Mouse (Mus musculus) limb, embryonic 13.5 days (tissue): ENCODE measurements at regions not wholly inside any gene's neighbourhood (a gene's known extent, or its start where the extent isn't known, plus 50 kb on each side); places are given as distances from the start of the nearest gene placed in this dataset.

ENCODE experiments used
- ATAC-seq: fragments of 200-750 bp; cut with Nextera tagmentation; 2 replicates; pipeline ENCODE4 v1.8.0; 2017; ENCODE audit warnings: low read depth, moderate number of reproducible peaks, moderate TSS enrichment; ENCODE audit not compliant: low FRiP score
- H3K27ac ChIP-seq: fragments of 300-500 bp; sonication (generic); 2 replicates; pipeline ENCODE4 v1.5.1; 2015; ENCODE audit warnings: inconsistent platforms, mild to moderate bottlenecking, moderate library complexity
- H3K27me3 ChIP-seq: fragments of 300-500 bp; sonication (generic); 2 replicates; pipeline ENCODE4 v1.6.1; 2015; ENCODE audit warnings: mild to moderate bottlenecking, inconsistent platforms
- H3K36me3 ChIP-seq: fragments of 300-500 bp; sonication (generic); 2 replicates; pipeline ENCODE4 v1.6.1; 2015; ENCODE audit warnings: inconsistent platforms, mild to moderate bottlenecking, moderate library complexity
- H3K4me1 ChIP-seq: fragments of 300-500 bp; sonication (generic); 2 replicates; pipeline ENCODE4 v1.6.1; 2015; ENCODE audit warnings: inconsistent platforms
- H3K4me2 ChIP-seq: fragments of 300-500 bp; sonication (generic); replicated peaks from 2 replicates; pipeline ENCODE4 v1.6.1; 2015; ENCODE audit warnings: inconsistent platforms, mild to moderate bottlenecking, moderate library complexity
- H3K4me3 ChIP-seq: fragments of 300-500 bp; sonication (generic); 2 replicates; pipeline ENCODE4 v1.5.1; 2015; ENCODE audit warnings: moderate library complexity, mild to moderate bottlenecking, inconsistent platforms
- H3K9ac ChIP-seq: fragments of 300-500 bp; sonication (generic); 2 replicates; pipeline ENCODE4 v1.6.1; 2015; ENCODE audit warnings: mild to moderate bottlenecking, inconsistent platforms
- H3K9me3 ChIP-seq: fragments of 300-500 bp; sonication (generic); 2 replicates; pipeline ENCODE4 v1.6.1; 2016; ENCODE audit warnings: inconsistent platforms
- WGBS: fragments of 180-500 bp; shearing (Covaris S2); methylation state at CpG from one replicate; pipeline ENCODE4 v1.1.7; 2015; 5-methylcytosine and 5-hydroxymethylcytosine counted together

- Histone ChIP-seq H3K27me3 (no peaks in the 10 kb centered on the region), H3K4me2 (no peak overlapping the region), H3K27ac (no peak overlapping the region), H3K9ac (no peak overlapping the region), H3K4me3 (no peak overlapping the region), H3K9me3 (peaks cover 10% of the 10 kb centered on the region; the same call in 1 of the 2 replicates), H3K36me3 (no peaks in the 10 kb centered on the region), H3K4me1 (peaks cover 7% of the 10 kb centered on the region; the same call in 1 of the 2 replicates)
- 86% methylated on average over 2 of the region's 2 CpGs for WGBS
- ATAC-seq = no peak
Measured at GRCm38 (mm10) chr4:153129345-153129744, 353.3 kb downstream of the Ajap1 start.

DNA sequence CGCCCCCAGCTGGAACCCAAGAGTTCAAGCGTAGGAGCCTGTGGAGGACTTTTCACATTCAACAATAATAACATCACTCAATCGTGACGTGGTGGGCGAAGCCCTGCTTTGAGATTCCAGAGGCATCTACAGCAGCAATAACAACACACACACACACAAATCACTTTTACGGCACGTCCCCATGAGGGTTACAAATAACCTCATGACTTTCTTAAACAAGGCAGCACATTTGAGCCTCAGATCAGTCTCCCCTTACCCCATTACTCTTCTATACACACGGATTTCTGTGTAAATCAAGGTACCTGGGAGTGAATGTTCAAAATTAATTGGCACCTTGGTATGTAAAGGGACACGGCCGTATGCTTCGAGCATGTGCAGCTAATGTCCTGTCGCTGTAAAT lies 354.4 kb downstream of the Ajap1 start:
- Histone ChIP-seq H3K9ac (no peak overlapping the region), H3K4me1 (peaks cover 7% of the 10 kb centered on the region; the same call in 1 of the 2 replicates), H3K4me3 (no peak overlapping the region), H3K27ac (no peak overlapping the region), H3K9me3 (peaks cover 8% of the 10 kb centered on the region; the same call in 1 of the 2 replicates), H3K4me2 (no peak overlapping the region), H3K36me3 (no peaks in the 10 kb centered on the region), H3K27me3 (no peaks in the 10 kb centered on the region)
- no peak for ATAC-seq
- 72% methylated on average over 12 of the region's 12 CpGs for WGBS

GRCm38 (mm10) chr4:153120480-153120879 lies 362.1 kb downstream of the Ajap1 start:
- Histone ChIP-seq H3K27ac (no peak overlapping the region), H3K4me2 (no peak overlapping the region), H3K9me3 (no peaks in the 10 kb centered on the region), H3K4me1 (peaks cover 19% of the 10 kb centered on the region), H3K36me3 (no peaks in the 10 kb centered on the region), H3K4me3 (no peak overlapping the region), H3K27me3 (no peaks in the 10 kb centered on the region), H3K9ac (no peak overlapping the region)
- WGBS = 50% methylated on average over 6 of the region's 6 CpGs
- no peak for ATAC-seq

- H3K27ac ChIP-seq = no peak overlapping the region
- no peaks in the 10 kb centered on the region for H3K27me3 ChIP-seq
- H3K4me2 ChIP-seq = no peak overlapping the region
- H3K36me3 ChIP-seq = no peaks in the 10 kb centered on the region
- H3K9ac ChIP-seq = no peak overlapping the region
- no peaks in the 10 kb centered on the region for H3K9me3 ChIP-seq
- WGBS = 74% methylated on average over 4 of the region's 4 CpGs
- ATAC-seq = no peak
- no peak overlapping the region for H3K4me3 ChIP-seq
- peaks cover 27% of the 10 kb centered on the region for H3K4me1 ChIP-seq
Measured at GRCm38 (mm10) chr4:153119647-153120102, 362.9 kb downstream of the Ajap1 start.

DNA sequence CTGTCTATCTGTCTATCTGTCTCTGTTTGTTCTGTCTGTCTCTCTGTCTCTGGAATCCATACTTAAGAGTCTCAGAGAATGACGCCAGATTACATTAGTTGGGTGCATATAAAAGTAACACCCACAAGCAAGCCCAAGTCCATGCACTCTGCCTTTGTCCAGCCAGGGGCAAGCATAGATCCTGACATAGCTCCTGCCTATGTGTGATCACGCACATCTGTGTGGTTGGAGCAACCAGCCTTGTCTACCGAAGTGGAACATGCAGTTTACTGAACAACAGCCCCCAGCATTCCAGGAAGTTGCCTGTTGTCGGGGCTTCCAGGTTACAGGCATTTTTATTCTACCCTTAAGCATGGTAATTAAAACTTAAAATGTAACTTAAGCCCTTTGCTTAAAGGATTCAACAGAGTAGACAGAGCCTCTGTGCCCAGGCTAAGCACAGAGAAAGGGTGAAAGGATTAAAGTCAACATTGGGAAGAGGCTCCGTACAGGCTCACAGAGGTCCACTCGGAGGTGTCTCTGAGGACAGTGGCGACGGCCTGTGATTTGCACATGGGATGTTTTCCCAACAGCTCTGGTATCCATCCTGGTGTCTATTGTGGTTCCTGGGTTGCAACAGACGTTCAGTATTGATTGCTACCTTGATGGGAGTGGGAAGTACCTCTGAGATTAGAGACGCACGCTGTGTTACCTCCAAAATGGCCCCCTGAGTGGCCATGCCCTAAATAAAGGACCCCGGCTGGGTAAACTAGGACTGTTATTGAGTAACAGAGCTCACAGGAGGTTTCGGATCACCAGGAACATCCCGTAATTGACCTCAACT lies 363.6 kb downstream of the Ajap1 start:
- Histone ChIP-seq H3K36me3 (no peaks in the 10 kb centered on the region), H3K27ac (no peak overlapping the region), H3K9ac (no peak overlapping the region), H3K4me1 (peaks cover 27% of the 10 kb centered on the region), H3K4me2 (no peak overlapping the region), H3K4me3 (no peak overlapping the region), H3K27me3 (no peaks in the 10 kb centered on the region), H3K9me3 (no peaks in the 10 kb centered on the region)
- WGBS = 54% methylated on average over 14 of the region's 14 CpGs
- ATAC-seq = no peak

GRCm38 (mm10) chr4:153114998-153115397 lies 367.6 kb downstream of the Ajap1 start:
- Histone ChIP-seq H3K4me1 (peaks cover 27% of the 10 kb centered on the region), H3K4me3 (no peak overlapping the region), H3K27ac (no peak overlapping the region), H3K4me2 (no peak overlapping the region), H3K9ac (no peak overlapping the region), H3K27me3 (no peaks in the 10 kb centered on the region), H3K9me3 (peaks cover 13% of the 10 kb centered on the region), H3K36me3 (no peaks in the 10 kb centered on the region)
- no peak for ATAC-seq
- WGBS = 45% methylated on average over 7 of the region's 7 CpGs

DNA sequence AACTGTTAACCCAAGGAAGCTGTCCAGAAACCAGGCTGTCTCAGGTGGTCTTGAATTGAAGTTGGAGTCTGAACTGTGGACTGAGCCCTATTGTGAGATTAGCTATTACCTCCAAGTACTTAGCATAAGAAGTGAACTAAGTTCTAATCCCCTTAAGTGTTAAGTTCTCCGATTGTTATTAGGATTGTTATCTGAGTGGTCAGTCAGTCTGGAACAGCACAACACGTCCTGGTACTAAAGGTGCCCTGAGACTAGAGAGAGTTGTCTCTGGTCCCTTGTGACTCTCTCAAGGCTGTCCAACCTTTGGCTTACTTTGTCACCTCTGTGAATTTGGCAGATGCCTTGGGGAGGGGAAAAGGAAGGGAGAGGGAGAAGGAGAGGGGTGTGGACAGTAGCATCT lies 369.0 kb downstream of the Ajap1 start:
- Histone ChIP-seq H3K4me2 (no peak overlapping the region), H3K4me3 (no peak overlapping the region), H3K36me3 (no peaks in the 10 kb centered on the region), H3K9ac (no peak overlapping the region), H3K4me1 (peaks cover 16% of the 10 kb centered on the region), H3K9me3 (peaks cover 13% of the 10 kb centered on the region), H3K27ac (no peak overlapping the region), H3K27me3 (no peaks in the 10 kb centered on the region)
- WGBS = 82% methylated on average over 2 of the region's 2 CpGs
- ATAC-seq = no peak

GRCm38 (mm10) chr4:153110291-153110746 lies 372.3 kb downstream of the Ajap1 start:
- ATAC-seq = no peak
- WGBS = 38% methylated on average over 16 of the region's 16 CpGs
- no peaks in the 10 kb centered on the region for H3K36me3 ChIP-seq
- H3K27ac ChIP-seq = no peak overlapping the region
- peaks cover 6% of the 10 kb centered on the region for H3K4me1 ChIP-seq
- no peak overlapping the region for H3K9ac ChIP-seq
- H3K4me2 ChIP-seq = no peak overlapping the region
- no peaks in the 10 kb centered on the region for H3K27me3 ChIP-seq
- peaks cover 16% of the 10 kb centered on the region for H3K9me3 ChIP-seq
- no peak overlapping the region for H3K4me3 ChIP-seq

DNA sequence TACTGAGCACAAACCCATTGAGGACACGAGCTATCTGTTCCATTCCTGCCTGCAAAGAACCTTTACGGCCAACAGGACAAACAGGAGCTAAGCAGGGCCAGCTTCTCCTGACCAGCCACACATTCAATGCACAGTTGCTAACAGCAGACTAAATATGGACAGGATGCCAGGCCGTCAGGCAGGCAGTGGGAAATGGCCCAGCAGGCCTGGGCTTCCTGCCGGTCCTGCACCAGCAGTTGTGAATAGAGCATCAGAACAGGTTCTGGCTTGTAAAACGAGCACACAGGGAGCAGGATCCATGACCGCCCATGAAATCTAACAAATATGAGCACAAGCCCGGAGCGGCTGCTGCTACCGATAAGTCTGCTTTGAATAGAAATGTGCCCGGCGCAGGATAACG lies 384.0 kb downstream of the Ajap1 start:
- Histone ChIP-seq H3K36me3 (no peaks in the 10 kb centered on the region), H3K27ac (no peak overlapping the region), H3K4me2 (no peak overlapping the region), H3K9ac (no peak overlapping the region), H3K9me3 (no peaks in the 10 kb centered on the region), H3K4me1 (peaks cover 5% of the 10 kb centered on the region; the same call in 1 of the 2 replicates), H3K4me3 (no peak overlapping the region), H3K27me3 (no peaks in the 10 kb centered on the region)
- no peak for ATAC-seq
- WGBS = 33% methylated on average over 12 of the region's 12 CpGs

GRCm38 (mm10) chr4:153097601-153098000 lies 385.0 kb downstream of the Ajap1 start:
- Histone ChIP-seq H3K4me2 (no peak overlapping the region), H3K9ac (no peak overlapping the region), H3K4me1 (peaks cover 9% of the 10 kb centered on the region; the same call in 1 of the 2 replicates), H3K4me3 (no peak overlapping the region), H3K27me3 (no peaks in the 10 kb centered on the region), H3K27ac (no peak overlapping the region), H3K9me3 (no peaks in the 10 kb centered on the region), H3K36me3 (no peaks in the 10 kb centered on the region)
- no peak for ATAC-seq
- WGBS = 91% methylated on average over 1 of the region's 1 CpGs

DNA sequence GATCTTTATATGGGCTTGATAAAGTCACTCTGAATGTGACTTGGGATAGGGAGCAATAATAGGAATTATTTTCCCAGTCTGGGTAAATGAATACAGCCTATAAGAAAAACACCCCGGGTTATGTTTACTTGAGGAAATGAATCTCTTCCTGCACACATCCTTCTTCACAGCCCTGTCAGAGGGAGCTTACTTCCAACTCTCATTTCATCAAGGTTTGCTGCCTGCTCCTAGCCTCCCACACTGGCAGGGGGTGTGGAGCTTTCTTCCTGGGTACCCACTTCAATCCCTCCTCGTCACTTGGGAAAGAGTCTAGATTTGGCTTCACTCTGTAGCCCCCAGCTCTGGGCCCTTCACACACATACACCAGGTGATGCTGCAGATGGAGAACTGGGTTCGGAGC lies 389.5 kb downstream of the Ajap1 start:
- no peak overlapping the region for H3K9ac ChIP-seq
- no peaks in the 10 kb centered on the region for H3K27me3 ChIP-seq
- H3K4me3 ChIP-seq = no peak overlapping the region
- H3K27ac ChIP-seq = no peak overlapping the region
- no peaks in the 10 kb centered on the region for H3K36me3 ChIP-seq
- 0 out of 2 replicates have a peak, but pooled peaks cover 4% of the 10 kb centered on the region for H3K4me1 ChIP-seq
- no peaks in the 10 kb centered on the region for H3K9me3 ChIP-seq
- H3K4me2 ChIP-seq = no peak overlapping the region
- 68% methylated on average over 3 of the region's 3 CpGs for WGBS
- ATAC-seq = no peak

DNA sequence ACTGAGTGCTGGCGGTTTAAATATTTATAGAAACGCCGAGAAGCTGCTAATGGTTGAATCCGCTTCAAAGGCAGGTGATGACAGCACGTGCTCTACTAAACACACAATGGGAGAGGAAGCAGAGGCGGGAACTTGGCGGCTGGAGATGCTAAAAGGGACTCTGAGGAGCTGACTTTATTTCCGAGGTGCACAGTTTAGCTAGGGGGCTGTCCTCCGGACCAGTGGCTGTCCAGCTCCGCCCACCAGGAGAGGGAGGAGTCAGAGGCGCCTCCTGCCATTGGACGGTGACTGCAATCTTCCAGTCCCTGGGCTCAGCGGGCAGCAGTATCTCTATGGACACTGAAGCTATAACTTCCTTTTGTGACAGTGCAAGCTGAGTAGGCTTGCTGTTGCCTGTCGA lies 400.4 kb downstream of the Ajap1 start:
- WGBS = 45% methylated on average over 14 of the region's 14 CpGs
- no peak overlapping the region for H3K4me3 ChIP-seq
- no peak overlapping the region for H3K4me2 ChIP-seq
- ATAC-seq = no peak
- no peaks in the 10 kb centered on the region for H3K36me3 ChIP-seq
- no peak overlapping the region for H3K9ac ChIP-seq
- no peak overlapping the region for H3K27ac ChIP-seq
- H3K27me3 ChIP-seq = no peaks in the 10 kb centered on the region
- H3K9me3 ChIP-seq = no peaks in the 10 kb centered on the region
- no peaks in the 10 kb centered on the region for H3K4me1 ChIP-seq

DNA sequence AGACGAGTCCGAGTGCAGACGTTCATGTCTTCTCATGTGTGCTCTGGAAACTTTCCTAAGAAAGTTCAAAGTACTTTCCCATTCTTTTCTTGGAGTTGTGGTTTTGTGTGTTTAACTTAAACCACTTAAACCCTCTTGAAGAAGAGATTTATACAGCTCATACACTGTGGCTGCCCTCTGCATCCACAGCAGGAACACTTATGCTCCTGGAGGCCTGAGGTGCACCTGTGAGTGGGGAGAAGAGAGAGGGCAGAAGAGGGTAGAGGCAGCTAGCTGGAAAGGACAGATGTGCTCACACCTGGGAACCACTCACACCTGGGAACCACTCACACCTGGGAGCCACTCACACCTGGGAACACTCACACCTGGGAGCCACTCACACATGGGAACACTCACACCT lies 408.0 kb downstream of the Ajap1 start:
- Histone ChIP-seq H3K27me3 (no peaks in the 10 kb centered on the region), H3K9me3 (no peaks in the 10 kb centered on the region), H3K4me3 (no peak overlapping the region), H3K9ac (no peak overlapping the region), H3K36me3 (no peaks in the 10 kb centered on the region), H3K27ac (no peak overlapping the region), H3K4me2 (no peak overlapping the region), H3K4me1 (no peaks in the 10 kb centered on the region)
- no peak for ATAC-seq
- WGBS = 76% methylated on average over 3 of the region's 3 CpGs
